Comparison of ENCODE assay signal across 12 mouse cellular contexts in the genomic region with DNA sequence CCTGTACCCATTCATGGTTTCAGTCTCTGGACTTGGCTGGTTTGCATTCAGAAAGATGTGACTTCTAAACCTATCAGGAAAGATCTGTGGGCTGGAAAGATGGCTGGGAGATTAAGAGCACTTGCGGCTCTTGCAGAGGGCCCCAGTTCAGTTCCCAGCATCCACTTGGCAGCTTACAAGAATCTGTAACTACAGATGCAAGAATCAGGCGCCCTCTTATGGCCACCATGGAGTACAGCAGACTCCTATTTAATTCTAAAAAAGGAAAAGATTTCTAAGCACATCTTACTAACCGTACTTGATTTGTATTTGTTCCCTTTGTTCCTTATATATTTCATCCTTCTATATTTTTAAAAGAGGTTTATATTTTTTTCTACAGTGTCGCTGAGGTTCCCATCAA.
DNase-seq lines count a peak whose midpoint lies in the region; ATAC-seq and TF ChIP-seq lines count a peak whose summit lies in the region.
"Had no signal": no experiment of that assay in that cellular context is flagged by ENCODE, and none has a peak within 500 bp of the region (broad histone marks: within the 10 kb centered on the region; RNA-seq: fewer than 3 reads in every experiment).

No protein-coding gene starts in this region.

- H3K4me2 ChIP-seq in kidney, embryonic 16.5 days (replicated peaks; ENCODE audit: low read depth, low read length) = no peak overlapping the region
- H3K4me2 ChIP-seq: embryonic facial prominence, embryonic 12.5 days had no signal

- no peak overlapping the region for H3K4me3 ChIP-seq in kidney, embryonic 16.5 days (ENCODE audit: low read length)
- H3K4me3 ChIP-seq in spleen, adult 2 months (ENCODE audit: extremely low read depth, insufficient read depth, insufficient read length) = no peak overlapping the region
- H3K4me3 ChIP-seq: embryonic facial prominence, embryonic 12.5 days had no signal

- TF ChIP-seq CTCF in spleen, adult 2 months (IDR thresholded peaks at IDR 0.05; ENCODE audit: extremely low read depth, insufficient read depth, insufficient read length, insufficient replicate concordance) = peak; percentile 4; the same call in 1 of the 2 replicates

- no peak overlapping the region for H3K27ac ChIP-seq in kidney, embryonic 16.5 days (ENCODE audit: low read length)
- H3K27ac ChIP-seq in spleen, adult 2 months (ENCODE audit: insufficient read depth, low read length) = no peak overlapping the region
- H3K27ac ChIP-seq: embryonic facial prominence, embryonic 12.5 days had no signal

- no peak for ATAC-seq in kidney, embryonic 16.5 days (ENCODE audit: low FRiP score, low TSS enrichment)

- peaks cover 3% of the 10 kb centered on the region; the same call in 1 of the 2 replicates for H3K9me3 ChIP-seq in kidney, embryonic 16.5 days (ENCODE audit: low read length)
- H3K9me3 ChIP-seq: embryonic facial prominence, embryonic 12.5 days had no signal

- H3K9ac ChIP-seq in kidney, embryonic 16.5 days (replicated peaks; ENCODE audit: low read length) = no peak overlapping the region
- H3K9ac ChIP-seq: embryonic facial prominence, embryonic 12.5 days had no signal

- no peak for TF ChIP-seq POLR2A in spleen, adult 2 months (IDR thresholded peaks at IDR 0.05; ENCODE audit: low read depth, low read length)

- 75% methylated on average over 4 of the region's 4 CpGs for WGBS in kidney, embryonic 16.5 days
- WGBS in spleen, adult 2 months = 87% methylated on average over 4 of the region's 4 CpGs

- peaks cover 16% of the 10 kb centered on the region for H3K4me1 ChIP-seq in kidney, embryonic 16.5 days (ENCODE audit: insufficient read depth, low read length)
- no peaks in the 10 kb centered on the region for H3K4me1 ChIP-seq in spleen, adult 2 months (ENCODE audit: control insufficient read depth, insufficient read depth, insufficient read length)
- H3K4me1 ChIP-seq: embryonic facial prominence, embryonic 12.5 days had no signal

- peak; percentile 15 for DNase-seq in embryo, embryonic 11 days
- no peak for DNase-seq in embryo, embryonic 10.5 days (ENCODE audit: low spot score)
- peak; percentile 28 for DNase-seq in kidney, postnatal 25 days
- no peak for DNase-seq in spleen, adult 2 months (ENCODE audit: low read depth in 1 of 2, low spot score in 2 of 2)
- no peak for DNase-seq in spleen, postnatal 4 days (ENCODE audit: low spot score in 2 of 2)
- no peak for DNase-seq in T-cell, adult 2 months (ENCODE audit: low spot score)
- DNase-seq in Muller cell, postnatal 12 days (ENCODE audit: inconsistent ontology term) = no peak
- DNase-seq: adrenal gland, adult 2 months; lung, postnatal 10 days; thymus, postnatal 36 days had no signal

- H3K36me3 ChIP-seq in kidney, embryonic 16.5 days (ENCODE audit: insufficient read depth, low read length) = peaks cover 50% of the 10 kb centered on the region
- H3K36me3 ChIP-seq in spleen, adult 2 months (ENCODE audit: control insufficient read depth, insufficient read depth, low read length) = no peaks in the 10 kb centered on the region

- H3K27me3 ChIP-seq in kidney, embryonic 16.5 days (ENCODE audit: insufficient read depth, low read length) = no peaks in the 10 kb centered on the region
- no peaks in the 10 kb centered on the region for H3K27me3 ChIP-seq in spleen, adult 2 months (ENCODE audit: control insufficient read depth, insufficient read depth, low read length)
- H3K27me3 ChIP-seq: embryonic facial prominence, embryonic 12.5 days had no signal

Comparison
In these comparisons a context has a peak if more than half of its experiments do, and no peak if none do; other contexts are left out.
1. DNase-seq: peak in embryo, embryonic 11 days (single experiment) and kidney, postnatal 25 days (2 of 2); none in embryo, embryonic 10.5 days (single experiment), spleen, adult 2 months (0 of 2), spleen, postnatal 4 days (0 of 2), T-cell, adult 2 months (single experiment) and Muller cell, postnatal 12 days (single experiment).